Mouse (Mus musculus): ENCODE measurements at regions not wholly inside any gene's neighbourhood (a gene's known extent, or its start where the extent isn't known, plus 50 kb on each side); places are given as distances from the start of the nearest gene placed in this dataset.

DNA sequence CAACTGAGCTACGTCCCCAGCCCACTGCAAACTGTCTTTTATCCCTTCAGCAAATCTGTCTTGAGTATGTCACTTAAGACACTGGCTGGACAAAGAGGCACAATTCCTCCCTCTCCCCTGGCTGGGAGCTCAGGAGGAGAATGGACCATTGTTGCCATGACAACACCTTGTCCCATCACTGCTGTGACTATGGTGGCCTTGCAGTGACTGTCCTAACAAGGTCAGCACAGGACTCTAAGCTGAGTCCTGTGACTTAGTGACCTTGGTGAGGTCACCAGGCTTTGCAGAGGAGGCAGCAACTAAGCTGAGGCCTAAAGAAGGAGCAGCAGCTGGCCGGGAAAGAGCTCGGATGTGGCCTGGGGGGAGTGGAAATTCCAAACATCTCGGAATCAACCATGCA, 70.0 kb upstream of the Aldh1b1 start:
- Histone ChIP-seq H3K36me3 (ENCODE audit: control insufficient read depth in 1 of 2, insufficient read depth in 2 of 2, low read length in 2 of 2) (no peaks in the 10 kb centered on the region), H3K27me3 (ENCODE audit: control insufficient read depth in 1 of 2, insufficient read depth in 2 of 2, low read length in 2 of 2) (peaks cover 0 to 8% of the 10 kb centered on the region in 2 experiments; a peak in 3 of 4 replicates), H3K27ac (ENCODE audit: control insufficient read depth, low read depth, low read length) (no peak overlapping the region), H3K9ac (ENCODE audit: control insufficient read depth, low read depth, low read length, poor library complexity, severe bottlenecking) (no peak overlapping the region), H3K4me3 (ENCODE audit: control insufficient read depth in 1 of 2, insufficient read depth in 1 of 2, low read depth in 2 of 2, low read length in 2 of 2) (no peak overlapping the region), H3K4me1 (ENCODE audit: control insufficient read depth in 1 of 2, insufficient read depth in 2 of 2, low read length in 2 of 2) (no peaks in the 10 kb centered on the region), H3K9me3 (replicated peaks; ENCODE audit: insufficient read depth, low read length) (no peaks in the 10 kb centered on the region), H3K79me2 (ENCODE audit: control insufficient read depth, insufficient read depth, low read length, poor library complexity) (no peaks in the 10 kb centered on the region)
- no peak for TF ChIP-seq SMC3 (IDR thresholded peaks at IDR 0.05; ENCODE audit: low read depth, low read length)
- no peak for TF ChIP-seq TBP (IDR thresholded peaks at IDR 0.05; ENCODE audit: low read depth, low read length)
- TF ChIP-seq ZKSCAN1 (IDR thresholded peaks at IDR 0.05; ENCODE audit: low read depth, low read length) = no peak
- TF ChIP-seq E2F4 (IDR thresholded peaks at IDR 0.05; ENCODE audit: borderline replicate concordance, low read depth, low read length) = no peak
- TF ChIP-seq POLR2AphosphoS2 (IDR thresholded peaks at IDR 0.05; ENCODE audit: low read length) = no peak
- TF ChIP-seq MAX (IDR thresholded peaks at IDR 0.05; ENCODE audit: low read length) = no peak
- no peak for TF ChIP-seq ELF1 (IDR thresholded peaks at IDR 0.05; ENCODE audit: low read depth, low read length)
- no peak for DNase-seq (ENCODE audit: low read depth, low spot score)

DNA sequence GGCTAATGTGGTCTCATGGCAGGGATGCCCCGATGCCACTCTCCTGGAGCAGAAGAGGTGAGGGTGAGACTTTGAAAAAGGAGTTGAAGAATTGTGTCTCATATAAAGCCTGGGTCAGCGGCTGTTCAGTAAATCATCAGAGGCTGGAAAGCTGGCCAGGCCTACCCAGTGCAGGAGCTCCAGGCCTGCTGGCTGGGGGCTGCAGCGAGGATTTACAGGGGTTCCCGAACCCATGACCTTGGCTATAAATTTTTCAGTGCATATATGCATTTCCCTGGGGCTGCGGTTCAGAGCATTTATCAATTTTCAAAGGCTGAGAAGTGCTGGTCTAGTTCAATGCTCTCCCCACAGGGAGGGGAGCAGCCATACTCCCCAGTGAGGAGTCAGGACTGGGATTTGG, 70.9 kb upstream of the Aldh1b1 start:
- Histone ChIP-seq H3K4me3 (ENCODE audit: control insufficient read depth in 1 of 2, insufficient read depth in 1 of 2, low read depth in 2 of 2, low read length in 2 of 2) (no peak overlapping the region), H3K36me3 (ENCODE audit: control insufficient read depth in 1 of 2, insufficient read depth in 2 of 2, low read length in 2 of 2) (no peaks in the 10 kb centered on the region), H3K9ac (ENCODE audit: control insufficient read depth, low read depth, low read length, poor library complexity, severe bottlenecking) (no peak overlapping the region), H3K27ac (ENCODE audit: control insufficient read depth, low read depth, low read length) (no peak overlapping the region), H3K27me3 (ENCODE audit: control insufficient read depth in 1 of 2, insufficient read depth in 2 of 2, low read length in 2 of 2) (peaks cover 2 to 8% of the 10 kb centered on the region in 2 experiments; a peak in 3 of 4 replicates), H3K9me3 (replicated peaks; ENCODE audit: insufficient read depth, low read length) (no peaks in the 10 kb centered on the region), H3K4me1 (ENCODE audit: control insufficient read depth in 1 of 2, insufficient read depth in 2 of 2, low read length in 2 of 2) (no peaks in the 10 kb centered on the region), H3K79me2 (ENCODE audit: control insufficient read depth, insufficient read depth, low read length, poor library complexity) (no peaks in the 10 kb centered on the region)
- no peak for TF ChIP-seq TBP (IDR thresholded peaks at IDR 0.05; ENCODE audit: low read depth, low read length)
- no peak for TF ChIP-seq SIN3A (IDR thresholded peaks at IDR 0.05; ENCODE audit: low read length)
- TF ChIP-seq ZKSCAN1 (IDR thresholded peaks at IDR 0.05; ENCODE audit: low read depth, low read length) = no peak
- no peak for TF ChIP-seq EP300 (IDR thresholded peaks at IDR 0.05; ENCODE audit: low read depth in 1 of 2, low read length in 2 of 2)
- no peak for TF ChIP-seq MAFK (IDR thresholded peaks at IDR 0.05; ENCODE audit: borderline replicate concordance, low read depth, low read length)
- TF ChIP-seq CHD1 (IDR thresholded peaks at IDR 0.05; ENCODE audit: low read depth, low read length) = no peak
- TF ChIP-seq ZC3H11A (IDR thresholded peaks at IDR 0.05; ENCODE audit: low read depth, low read length) = no peak
- TF ChIP-seq CHD2 (IDR thresholded peaks at IDR 0.05; ENCODE audit: low read length) = no peak
- TF ChIP-seq NELFE (IDR thresholded peaks at IDR 0.05; ENCODE audit: low read depth, low read length) = no peak
- TF ChIP-seq UBTF (IDR thresholded peaks at IDR 0.05; ENCODE audit: borderline replicate concordance, insufficient read depth, low read depth, low read length) = no peak
- DNase-seq (ENCODE audit: low read depth, low spot score) = no peak

DNA sequence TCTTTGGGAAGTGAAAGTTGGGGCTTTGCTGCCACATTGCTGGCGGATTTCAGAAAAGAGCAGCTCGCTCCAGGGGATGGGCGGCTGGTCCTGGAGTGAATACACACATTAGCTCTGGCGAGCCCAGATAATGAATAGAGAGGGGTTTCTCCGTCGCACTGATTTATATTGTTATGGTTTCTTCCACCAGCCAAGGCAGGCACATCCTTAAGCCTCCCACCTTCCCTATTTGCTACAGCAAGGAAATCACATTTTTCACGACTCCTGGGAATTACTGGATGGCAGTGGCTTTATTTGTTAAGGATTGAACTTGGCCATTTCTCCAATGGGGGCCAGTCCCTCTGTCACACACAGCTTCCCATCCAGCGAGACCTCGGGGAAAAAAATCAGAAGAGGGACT, 71.3 kb upstream of the Aldh1b1 start:
- H3K79me2 ChIP-seq (ENCODE audit: control insufficient read depth, insufficient read depth, low read length, poor library complexity) = no peaks in the 10 kb centered on the region
- DNase-seq (ENCODE audit: low read depth, low spot score) = no peak
- no peaks in the 10 kb centered on the region for H3K4me1 ChIP-seq (ENCODE audit: control insufficient read depth in 1 of 2, insufficient read depth in 2 of 2, low read length in 2 of 2)
- TF ChIP-seq CHD1 (IDR thresholded peaks at IDR 0.05; ENCODE audit: low read depth, low read length) = no peak
- no peak for TF ChIP-seq MAZ (IDR thresholded peaks at IDR 0.05; ENCODE audit: low read depth, low read length)
- TF ChIP-seq SMC3 (IDR thresholded peaks at IDR 0.05; ENCODE audit: low read depth, low read length) = no peak
- TF ChIP-seq POLR2AphosphoS5 (IDR thresholded peaks at IDR 0.05; ENCODE audit: borderline replicate concordance, low read depth, low read length) = no peak
- no peak for TF ChIP-seq RCOR1 (IDR thresholded peaks at IDR 0.05; ENCODE audit: low read depth, low read length)
- no peak for TF ChIP-seq TBP (IDR thresholded peaks at IDR 0.05; ENCODE audit: low read depth, low read length)
- no peak for TF ChIP-seq CHD2 (IDR thresholded peaks at IDR 0.05; ENCODE audit: low read length)
- no peak for TF ChIP-seq UBTF (IDR thresholded peaks at IDR 0.05; ENCODE audit: borderline replicate concordance, insufficient read depth, low read depth, low read length)
- no peak for TF ChIP-seq NRF1 (IDR thresholded peaks at IDR 0.05; ENCODE audit: insufficient read depth, low read depth, low read length, poor library complexity, severe bottlenecking)
- no peak for TF ChIP-seq GATA1 (IDR thresholded peaks at IDR 0.05; ENCODE audit: low read depth, low read length)
- no peak for TF ChIP-seq JUND (IDR thresholded peaks at IDR 0.05; ENCODE audit: low read depth, low read length)
- TF ChIP-seq CTCF (IDR thresholded peaks at IDR 0.05 in 2 of 3, conservative IDR thresholded peaks at IDR 0.05 in 1 of 3; ENCODE audit: control insufficient read depth in 1 of 3, insufficient read depth in 1 of 3, low read depth in 2 of 3, low read length in 3 of 3, poor library complexity in 1 of 3, severe bottlenecking in 1 of 3) = no peak
- no peak for TF ChIP-seq USF1 (IDR thresholded peaks at IDR 0.05; ENCODE audit: low read depth, low read length)
- TF ChIP-seq ZNF384 (IDR thresholded peaks at IDR 0.05; ENCODE audit: low read depth, low read length) = no peak
- no peak for TF ChIP-seq MYB (IDR thresholded peaks at IDR 0.05; ENCODE audit: low read depth, low read length)
- H3K27ac ChIP-seq (ENCODE audit: control insufficient read depth, low read depth, low read length) = no peak overlapping the region
- H3K4me3 ChIP-seq (ENCODE audit: control insufficient read depth in 1 of 2, insufficient read depth in 1 of 2, low read depth in 2 of 2, low read length in 2 of 2) = no peak overlapping the region
- H3K9me3 ChIP-seq (replicated peaks; ENCODE audit: insufficient read depth, low read length) = no peaks in the 10 kb centered on the region
- H3K36me3 ChIP-seq (ENCODE audit: control insufficient read depth in 1 of 2, insufficient read depth in 2 of 2, low read length in 2 of 2) = no peaks in the 10 kb centered on the region
- no peak overlapping the region for H3K9ac ChIP-seq (ENCODE audit: control insufficient read depth, low read depth, low read length, poor library complexity, severe bottlenecking)
- peaks cover 2 to 8% of the 10 kb centered on the region in 2 experiments; a peak in 3 of 4 replicates for H3K27me3 ChIP-seq (ENCODE audit: control insufficient read depth in 1 of 2, insufficient read depth in 2 of 2, low read length in 2 of 2)
